Mouse (Mus musculus) thymus, postnatal 14 days (tissue): ENCODE measurements around the gene Slc8a3.
"Not testable (repeated sequence)": the region's sequence is repeated elsewhere in the genome, so short reads cannot be mapped to it uniquely, and the experiment has no call there.

Experiments used
- DNase-seq: peaks from one replicate; pipeline ENCODE4 v3.0.0; 2021

Slc8a3 gene

DNA sequence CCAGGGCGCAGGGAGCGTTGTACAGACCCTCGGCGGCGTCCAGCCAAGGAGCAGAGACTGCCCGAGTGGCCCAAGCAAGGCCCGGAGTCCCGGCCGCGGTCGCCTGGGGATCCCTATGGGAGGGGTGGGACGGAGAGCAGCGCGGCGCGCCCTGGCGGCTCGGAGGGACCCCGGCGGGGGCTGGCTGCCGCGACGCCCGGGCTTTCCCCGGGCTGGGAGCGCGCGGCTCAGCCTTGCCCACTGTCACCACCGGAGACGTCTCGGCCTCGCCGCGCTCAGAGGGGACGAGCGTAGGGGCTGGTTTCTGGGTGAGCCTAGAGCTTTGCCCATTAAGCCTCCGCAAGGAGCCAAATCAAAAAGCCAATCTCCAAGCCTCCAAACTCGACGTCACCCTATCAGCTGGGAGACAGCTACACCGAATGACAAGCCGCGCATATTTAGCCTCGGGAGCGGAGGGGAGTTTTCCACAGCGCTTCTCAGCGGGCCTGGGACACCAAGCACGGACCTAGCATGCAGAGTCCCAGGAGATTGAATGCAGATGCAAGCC, at the start of gene Slc8a3:
TSS of gene Slc8a3 (minus strand) at position 306 of the 547 bp plus-strand sequence.
- DNase-seq, result no peak

- DNase-seq, result not testable (repeated sequence)
These were observed 46.4 kb upstream of the Slc8a3 start, which contains the start of gene Gm4787 for GRCm38 (mm10) chr12:81379364-81379763. TSS of gene Gm4787 (minus strand) at chr12:81379464.

DNA sequence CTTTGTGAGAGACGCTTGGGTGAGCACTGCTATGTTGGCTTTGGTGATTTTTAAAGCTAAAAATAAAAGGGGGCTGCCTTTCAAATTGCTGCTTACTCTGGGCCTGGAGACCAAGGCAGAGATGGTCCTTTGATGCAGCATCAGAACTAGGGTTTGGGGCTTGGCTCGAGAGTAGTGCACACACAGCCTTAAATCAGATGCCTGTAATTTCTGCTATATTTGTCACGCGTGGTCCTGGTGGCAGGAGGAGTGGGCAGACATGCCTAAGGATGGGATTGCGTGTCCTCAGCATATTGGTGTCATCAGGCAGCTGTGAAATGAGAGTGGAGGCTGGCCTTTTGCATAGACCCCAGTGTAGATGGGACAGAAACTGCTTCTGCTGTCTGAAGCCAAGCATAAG, 861 bp upstream of the Slc8a3 start:
- DNase-seq, result no peak

DNA sequence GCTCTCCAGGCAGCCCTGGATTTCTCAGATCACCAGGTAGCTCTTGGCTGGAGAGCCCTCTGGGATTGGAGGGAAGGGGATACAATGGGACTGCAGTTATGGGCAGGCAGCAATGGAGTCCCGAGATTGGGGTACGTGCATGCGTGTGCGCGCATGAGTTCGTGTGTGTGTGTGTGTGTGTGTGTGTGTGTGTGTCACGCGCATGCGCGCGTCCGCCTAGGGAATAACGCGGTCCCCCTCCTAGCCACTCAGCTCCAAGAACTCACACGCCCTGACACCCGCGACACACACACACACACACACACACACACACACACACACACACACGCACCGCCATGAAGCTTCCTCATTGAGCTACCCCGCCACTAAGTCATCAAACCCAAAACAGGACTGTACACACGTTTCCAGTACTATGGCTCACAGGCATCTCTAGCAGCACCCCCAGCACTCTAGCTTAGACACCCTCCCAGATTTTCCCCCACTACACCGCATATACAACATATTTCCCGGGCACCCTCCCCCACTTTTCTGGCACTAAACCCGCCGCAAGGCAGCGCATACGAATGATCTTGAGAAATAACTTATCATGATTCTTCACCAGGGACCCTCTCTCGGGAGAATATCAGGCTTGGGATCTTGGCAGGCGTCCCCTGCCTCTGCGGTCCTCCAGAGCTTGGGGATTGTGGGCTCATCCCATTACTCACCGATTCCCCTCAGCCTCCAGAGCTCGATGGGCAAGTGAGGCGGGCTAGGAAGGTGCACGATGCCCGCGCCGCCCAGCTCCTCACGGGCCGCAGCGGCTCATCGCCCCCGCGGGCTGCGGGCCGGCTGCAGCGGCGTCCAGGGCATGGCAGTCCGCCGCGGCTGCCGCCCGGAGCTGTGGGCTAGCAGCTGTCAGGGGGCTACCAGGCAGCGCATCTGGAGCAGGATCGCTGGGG, 774 bp downstream of the Slc8a3 start:
- DNase-seq, result no peak

DNA sequence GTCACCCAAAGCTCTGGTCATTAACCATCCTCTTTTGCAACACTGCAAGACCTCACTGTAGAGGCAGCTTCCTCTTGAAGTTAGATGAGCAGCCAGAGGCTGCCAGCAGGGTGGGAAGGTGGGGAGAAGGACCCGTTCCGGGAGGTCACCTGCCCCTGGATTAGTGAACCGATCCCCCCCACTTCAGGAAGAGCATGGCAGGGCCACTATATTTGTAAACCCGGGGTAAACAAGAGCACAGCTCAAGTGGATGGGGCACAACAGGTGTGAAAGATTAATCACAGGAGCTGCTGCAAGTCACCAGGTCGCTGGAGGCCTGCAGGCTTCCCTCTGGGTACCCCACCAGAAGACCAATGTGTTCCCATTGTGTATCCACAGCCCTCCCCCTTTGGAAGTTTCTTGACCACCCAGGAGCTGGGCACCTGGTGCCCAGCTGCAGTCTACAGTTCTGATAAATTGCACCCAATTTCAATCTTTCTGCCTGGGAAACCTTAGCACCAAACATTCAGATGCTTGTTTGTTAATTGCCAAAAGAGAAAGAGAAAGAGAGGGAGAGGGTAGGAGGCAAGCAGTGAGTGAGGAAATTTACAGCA, 1.8 kb downstream of the Slc8a3 start:
- no peak for DNase-seq

- DNase-seq, result no peak
These were observed 8.0 kb downstream of the Slc8a3 start for GRCm38 (mm10) chr12:81324991-81325390.

- no peak for DNase-seq
These were observed 8.9 kb downstream of the Slc8a3 start for GRCm38 (mm10) chr12:81324116-81324515.

DNA sequence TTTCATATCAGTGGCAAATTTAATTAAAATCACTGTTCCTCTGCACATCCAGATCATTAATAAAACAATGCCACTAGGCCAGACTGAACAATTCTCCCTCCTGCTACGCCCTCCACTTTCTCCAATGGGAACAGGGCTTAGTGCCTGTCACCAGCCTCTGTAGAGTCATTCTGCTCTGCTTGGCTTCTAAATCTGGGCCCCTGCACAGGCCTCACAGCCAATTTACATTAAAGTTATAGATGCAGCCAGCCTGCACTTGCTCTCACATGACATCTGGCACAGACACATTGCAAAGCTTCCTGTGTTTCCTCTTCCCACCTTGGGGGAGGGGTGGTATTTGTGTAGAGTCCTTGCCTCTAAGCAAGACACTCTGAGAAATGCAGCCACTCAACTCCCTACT, 12.0 kb downstream of the Slc8a3 start:
- peak; percentile 11 for DNase-seq

DNA sequence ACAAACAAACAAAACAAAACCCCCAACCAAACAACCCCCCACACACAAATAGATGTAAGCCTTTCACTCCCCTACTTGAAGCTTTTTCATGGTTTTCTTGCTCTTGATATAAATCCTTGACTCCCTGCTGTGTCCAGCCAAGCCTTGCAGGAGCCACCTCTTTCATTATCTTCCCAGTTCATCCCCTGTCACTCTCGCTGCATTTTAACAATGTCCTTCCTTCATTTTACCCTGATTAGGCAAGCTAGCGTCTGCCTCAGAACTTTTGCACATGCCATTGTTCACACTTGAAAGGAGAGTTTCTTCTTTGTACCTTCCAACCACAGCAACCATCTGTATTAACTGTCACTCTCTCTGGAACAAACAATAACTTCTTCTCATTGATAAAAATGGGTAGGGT, 15.2 kb downstream of the Slc8a3 start:
- no peak for DNase-seq

GRCm38 (mm10) chr12:81315953-81316352, 17.0 kb downstream of the Slc8a3 start:
- no peak for DNase-seq

- no peak for DNase-seq
These were observed 29.4 kb downstream of the Slc8a3 start for GRCm38 (mm10) chr12:81303626-81304025.

- no peak for DNase-seq
These were observed 38.4 kb downstream of the Slc8a3 start for GRCm38 (mm10) chr12:81294613-81295012.

- DNase-seq, result no peak
These were observed 54.9 kb downstream of the Slc8a3 start for GRCm38 (mm10) chr12:81278031-81278430.

GRCm38 (mm10) chr12:81274616-81275015, 58.4 kb downstream of the Slc8a3 start:
- DNase-seq, result no peak

DNA sequence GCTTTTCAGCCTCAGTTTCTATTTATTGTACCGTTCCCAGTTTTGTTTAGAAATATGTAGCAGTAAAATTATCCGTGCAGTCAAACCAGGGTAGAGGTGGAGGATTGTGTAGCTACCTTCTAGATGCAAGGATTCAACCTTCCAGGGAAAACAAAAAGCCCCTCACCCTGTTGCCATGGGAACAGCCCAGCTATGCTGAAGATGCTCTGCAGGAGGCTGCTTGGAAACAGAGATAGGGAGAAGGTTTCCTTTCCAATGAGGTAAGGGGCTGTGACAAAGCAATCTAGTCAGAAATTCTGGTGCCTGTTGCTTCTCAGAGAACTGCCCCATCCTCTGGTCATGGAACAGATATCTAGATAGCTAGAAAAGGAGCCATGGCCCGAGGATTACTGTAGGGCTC, 59.6 kb downstream of the Slc8a3 start:
- no peak for DNase-seq

- no peak for DNase-seq
These were observed 63.7 kb downstream of the Slc8a3 start for GRCm38 (mm10) chr12:81269246-81269645.

GRCm38 (mm10) chr12:81262821-81263220, 70.2 kb downstream of the Slc8a3 start:
- no peak for DNase-seq

- DNase-seq, result no peak
These were observed 74.8 kb downstream of the Slc8a3 start for GRCm38 (mm10) chr12:81258215-81258614.

DNA sequence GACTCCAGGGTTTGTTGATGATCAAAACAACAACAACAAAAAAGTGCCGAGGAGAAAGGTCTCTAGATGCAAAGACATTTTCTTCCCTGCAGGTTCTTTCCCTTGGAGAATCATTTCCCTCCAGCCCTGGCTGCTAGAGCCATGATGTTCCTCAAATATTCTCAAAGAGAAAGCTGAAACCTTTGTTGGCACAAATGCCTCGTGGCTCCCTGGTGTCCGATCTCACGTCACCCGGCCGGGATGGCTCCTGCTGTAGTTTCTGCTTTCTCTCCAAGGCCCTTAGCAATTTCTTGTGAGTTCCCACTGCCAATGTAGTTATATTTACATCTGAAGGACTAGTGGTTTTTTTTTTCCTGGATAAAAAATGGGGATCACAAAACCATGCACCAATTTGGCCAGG, 87.6 kb downstream of the Slc8a3 start:
- no peak for DNase-seq

DNA sequence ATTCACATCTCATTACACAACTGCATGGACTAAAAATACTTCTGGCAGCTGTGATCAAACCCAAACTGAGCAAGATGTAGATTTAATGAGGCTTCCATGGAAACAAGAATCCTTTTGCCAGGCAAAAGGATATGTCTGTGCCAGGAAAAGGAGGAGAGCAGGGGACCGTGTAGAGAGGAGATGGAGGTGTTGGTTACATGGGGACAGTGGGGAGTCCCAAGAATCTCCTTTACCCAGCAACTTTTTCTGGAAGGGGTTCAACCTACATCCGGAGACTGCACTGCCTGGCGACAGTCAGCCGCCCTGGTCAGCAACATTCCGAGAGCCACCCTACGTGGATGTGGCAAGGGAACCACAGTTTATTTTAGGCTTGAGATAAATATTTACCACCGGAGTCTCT, 88.0 kb downstream of the Slc8a3 start:
- no peak for DNase-seq

DNA sequence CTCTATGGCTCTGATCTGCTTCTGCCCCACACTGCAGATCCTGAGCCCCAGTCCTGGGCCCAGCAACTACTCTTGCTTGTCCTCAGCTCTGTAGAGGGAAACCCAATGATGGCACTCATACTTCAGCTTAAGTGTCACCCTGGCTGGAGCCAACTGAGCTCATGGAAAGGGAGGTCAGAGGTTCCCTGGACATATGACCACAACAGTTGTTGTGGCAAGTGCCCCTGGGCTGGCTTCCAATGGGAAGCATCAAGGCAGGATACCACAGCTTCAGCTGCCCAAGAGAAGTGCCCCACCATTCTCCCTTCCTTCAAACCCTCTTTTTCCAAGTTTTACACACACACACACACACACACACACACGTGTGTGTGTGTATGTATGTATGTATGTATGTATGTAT, 88.5 kb downstream of the Slc8a3 start:
- DNase-seq, result no peak

DNA sequence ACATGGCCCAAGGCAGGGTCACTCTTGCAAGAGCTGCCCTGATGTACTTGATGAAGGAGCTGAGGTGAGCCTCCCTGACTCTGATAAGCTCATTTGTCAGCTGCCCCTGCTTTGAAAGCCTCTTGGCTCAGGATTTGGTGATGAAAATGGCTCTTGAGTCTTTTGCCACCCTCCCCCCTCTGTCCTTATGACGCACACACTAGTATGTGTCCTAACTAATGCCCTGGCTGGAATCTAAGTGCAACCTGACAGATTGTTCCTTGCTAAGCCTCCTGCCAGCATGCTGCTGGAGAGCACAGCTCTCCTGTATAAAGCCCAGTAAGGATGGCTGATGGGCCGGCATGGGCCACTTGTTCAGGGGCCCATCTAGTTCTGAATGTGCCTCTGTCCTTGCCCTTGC, 91.3 kb downstream of the Slc8a3 start:
- no peak for DNase-seq

- DNase-seq, result no peak
These were observed 91.9 kb downstream of the Slc8a3 start for GRCm38 (mm10) chr12:81241096-81241495.

DNA sequence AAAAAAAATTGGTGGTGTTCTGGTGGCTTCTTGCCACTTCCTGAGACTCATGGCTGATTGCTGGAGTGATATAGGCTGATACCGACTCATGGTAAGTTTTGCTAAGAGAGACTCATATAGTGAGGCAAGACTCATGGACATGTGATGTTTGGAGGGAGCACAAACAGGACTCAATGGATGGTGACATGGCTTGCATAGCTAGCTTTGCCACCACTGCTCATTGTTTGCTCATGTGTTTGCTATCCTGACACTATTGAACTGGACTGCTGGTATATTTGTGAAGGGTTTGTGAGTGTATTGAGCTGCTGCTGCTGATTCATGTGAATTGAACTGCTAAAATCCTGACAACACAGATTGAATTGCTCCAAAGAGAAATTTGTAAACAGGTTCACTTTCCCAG, 95.8 kb downstream of the Slc8a3 start:
- DNase-seq, result no peak
